Mouse (Mus musculus): ENCODE data around the gene Lcmt1. TPM values are rescaled to one million over a fixed set of nuclear protein-coding genes. Genes with fewer than 3 reads are reported as not detected.

The Lcmt1 gene
- polyA plus RNA-seq, 1 experiment from 2014 or later: 112 TPM

- WGBS: 51% methylated on average over 8 of the region's 8 CpGs
- H3K36me3 ChIP-seq (ENCODE audit: control insufficient read depth, insufficient read depth, low read length): no peaks in the 10 kb centered on the region
Measured at GRCm38 (mm10) chr7:123338351-123338750, 31.2 kb upstream of the Lcmt1 start.

GRCm38 (mm10) chr7:123341896-123342295, 27.7 kb upstream of the Lcmt1 start:
- 84% methylated on average over 5 of the region's 5 CpGs for WGBS
- ATAC-seq (ENCODE audit: low read depth): no peak
- H3K9ac ChIP-seq (replicated peaks; ENCODE audit: low read depth, low read length): no peak overlapping the region

More at GRCm38 (mm10) chr7:123338351-123338750, 31.2 kb upstream of the Lcmt1 start:
- no peaks in the 10 kb centered on the region for H3K27me3 ChIP-seq (ENCODE audit: control insufficient read depth, insufficient read depth, low read length)
- ATAC-seq (ENCODE audit: low read depth): no peak
- H3K27ac ChIP-seq (ENCODE audit: low read depth, low read length): no peak overlapping the region
- H3K9ac ChIP-seq (replicated peaks; ENCODE audit: low read depth, low read length): no peak overlapping the region
- no peak overlapping the region for H3K4me3 ChIP-seq (ENCODE audit: low read depth, low read length)
- H3K4me2 ChIP-seq (ENCODE audit: low read depth, low read length): no peak overlapping the region
- H3K4me1 ChIP-seq (ENCODE audit: control insufficient read depth, insufficient read depth, low read length): no peaks in the 10 kb centered on the region
- H3K9me3 ChIP-seq (ENCODE audit: control insufficient read depth, low read length): no peaks in the 10 kb centered on the region

GRCm38 (mm10) chr7:123344079-123344780, 25.4 kb upstream of the Lcmt1 start:
- H3K4me1 ChIP-seq (ENCODE audit: control insufficient read depth, insufficient read depth, low read length): no peaks in the 10 kb centered on the region
- H3K36me3 ChIP-seq (ENCODE audit: control insufficient read depth, insufficient read depth, low read length): no peaks in the 10 kb centered on the region
- 93% methylated on average over 5 of the region's 5 CpGs for WGBS
- H3K4me2 ChIP-seq (ENCODE audit: low read depth, low read length): no peak overlapping the region
- ATAC-seq (ENCODE audit: low read depth): no peak
- no peak overlapping the region for H3K4me3 ChIP-seq (ENCODE audit: low read depth, low read length)
- H3K9ac ChIP-seq (replicated peaks; ENCODE audit: low read depth, low read length): no peak overlapping the region
- H3K9me3 ChIP-seq (ENCODE audit: control insufficient read depth, low read length): no peaks in the 10 kb centered on the region
- no peaks in the 10 kb centered on the region for H3K27me3 ChIP-seq (ENCODE audit: control insufficient read depth, insufficient read depth, low read length)
- no peak overlapping the region for H3K27ac ChIP-seq (ENCODE audit: low read depth, low read length)

More at GRCm38 (mm10) chr7:123341896-123342295, 27.7 kb upstream of the Lcmt1 start:
- Histone ChIP-seq H3K27me3 (ENCODE audit: control insufficient read depth, insufficient read depth, low read length) (no peaks in the 10 kb centered on the region), H3K4me3 (ENCODE audit: low read depth, low read length) (no peak overlapping the region), H3K4me1 (ENCODE audit: control insufficient read depth, insufficient read depth, low read length) (no peaks in the 10 kb centered on the region), H3K27ac (ENCODE audit: low read depth, low read length) (no peak overlapping the region), H3K4me2 (ENCODE audit: low read depth, low read length) (no peak overlapping the region), H3K9me3 (ENCODE audit: control insufficient read depth, low read length) (no peaks in the 10 kb centered on the region), H3K36me3 (ENCODE audit: control insufficient read depth, insufficient read depth, low read length) (no peaks in the 10 kb centered on the region)

GRCm38 (mm10) chr7:123345041-123345544, 24.5 kb upstream of the Lcmt1 start:
- 86% methylated on average over 3 of the region's 3 CpGs for WGBS
- H3K4me3 ChIP-seq (ENCODE audit: low read depth, low read length): no peak overlapping the region
- no peak for ATAC-seq (ENCODE audit: low read depth)
- H3K4me2 ChIP-seq (ENCODE audit: low read depth, low read length): no peak overlapping the region
- H3K36me3 ChIP-seq (ENCODE audit: control insufficient read depth, insufficient read depth, low read length): no peaks in the 10 kb centered on the region
- H3K27me3 ChIP-seq (ENCODE audit: control insufficient read depth, insufficient read depth, low read length): no peaks in the 10 kb centered on the region
- no peaks in the 10 kb centered on the region for H3K9me3 ChIP-seq (ENCODE audit: control insufficient read depth, low read length)
- no peak overlapping the region for H3K9ac ChIP-seq (replicated peaks; ENCODE audit: low read depth, low read length)
- H3K4me1 ChIP-seq (ENCODE audit: control insufficient read depth, insufficient read depth, low read length): no peaks in the 10 kb centered on the region
- H3K27ac ChIP-seq (ENCODE audit: low read depth, low read length): no peak overlapping the region

- Histone ChIP-seq H3K36me3 (ENCODE audit: control insufficient read depth, insufficient read depth, low read length) (no peaks in the 10 kb centered on the region), H3K27me3 (ENCODE audit: control insufficient read depth, insufficient read depth, low read length) (no peaks in the 10 kb centered on the region), H3K9me3 (ENCODE audit: control insufficient read depth, low read length) (no peaks in the 10 kb centered on the region), H3K4me2 (ENCODE audit: low read depth, low read length) (no peak overlapping the region), H3K27ac (ENCODE audit: low read depth, low read length) (no peak overlapping the region), H3K4me1 (ENCODE audit: control insufficient read depth, insufficient read depth, low read length) (no peaks in the 10 kb centered on the region), H3K9ac (replicated peaks; ENCODE audit: low read depth, low read length) (no peak overlapping the region), H3K4me3 (ENCODE audit: low read depth, low read length) (no peak overlapping the region)
- 74% methylated on average over 7 of the region's 7 CpGs for WGBS
- no peak for ATAC-seq (ENCODE audit: low read depth)
Measured at GRCm38 (mm10) chr7:123346631-123347290, 22.8 kb upstream of the Lcmt1 start.

- 70% methylated on average over 11 of the region's 11 CpGs for WGBS
- no peaks in the 10 kb centered on the region for H3K27me3 ChIP-seq (ENCODE audit: control insufficient read depth, insufficient read depth, low read length)
- no peaks in the 10 kb centered on the region for H3K36me3 ChIP-seq (ENCODE audit: control insufficient read depth, insufficient read depth, low read length)
- no peak for ATAC-seq (ENCODE audit: low read depth)
- H3K27ac ChIP-seq (ENCODE audit: low read depth, low read length): no peak overlapping the region
- no peak overlapping the region for H3K9ac ChIP-seq (replicated peaks; ENCODE audit: low read depth, low read length)
- no peak overlapping the region for H3K4me3 ChIP-seq (ENCODE audit: low read depth, low read length)
- H3K4me1 ChIP-seq (ENCODE audit: control insufficient read depth, insufficient read depth, low read length): no peaks in the 10 kb centered on the region
- H3K9me3 ChIP-seq (ENCODE audit: control insufficient read depth, low read length): no peaks in the 10 kb centered on the region
- H3K4me2 ChIP-seq (ENCODE audit: low read depth, low read length): no peak overlapping the region
Measured at GRCm38 (mm10) chr7:123349813-123350212, 19.8 kb upstream of the Lcmt1 start.

GRCm38 (mm10) chr7:123350243-123350642, 19.3 kb upstream of the Lcmt1 start:
- H3K4me3 ChIP-seq (ENCODE audit: low read depth, low read length): no peak overlapping the region
- H3K27me3 ChIP-seq (ENCODE audit: control insufficient read depth, insufficient read depth, low read length): no peaks in the 10 kb centered on the region
- 77% methylated on average over 2 of the region's 2 CpGs for WGBS
- no peak overlapping the region for H3K4me2 ChIP-seq (ENCODE audit: low read depth, low read length)
- H3K4me1 ChIP-seq (ENCODE audit: control insufficient read depth, insufficient read depth, low read length): no peaks in the 10 kb centered on the region
- no peaks in the 10 kb centered on the region for H3K9me3 ChIP-seq (ENCODE audit: control insufficient read depth, low read length)
- H3K9ac ChIP-seq (replicated peaks; ENCODE audit: low read depth, low read length): no peak overlapping the region
- no peaks in the 10 kb centered on the region for H3K36me3 ChIP-seq (ENCODE audit: control insufficient read depth, insufficient read depth, low read length)
- no peak overlapping the region for H3K27ac ChIP-seq (ENCODE audit: low read depth, low read length)
- ATAC-seq (ENCODE audit: low read depth): no peak

GRCm38 (mm10) chr7:123353081-123353480, 16.5 kb upstream of the Lcmt1 start:
- H3K27me3 ChIP-seq (ENCODE audit: control insufficient read depth, insufficient read depth, low read length): no peaks in the 10 kb centered on the region
- H3K27ac ChIP-seq (ENCODE audit: low read depth, low read length): no peak overlapping the region
- no peaks in the 10 kb centered on the region for H3K4me1 ChIP-seq (ENCODE audit: control insufficient read depth, insufficient read depth, low read length)
- WGBS: 97% methylated on average over 4 of the region's 4 CpGs
- H3K9me3 ChIP-seq (ENCODE audit: control insufficient read depth, low read length): no peaks in the 10 kb centered on the region
- H3K4me3 ChIP-seq (ENCODE audit: low read depth, low read length): no peak overlapping the region
- H3K9ac ChIP-seq (replicated peaks; ENCODE audit: low read depth, low read length): no peak overlapping the region
- no peak overlapping the region for H3K4me2 ChIP-seq (ENCODE audit: low read depth, low read length)
- no peak for ATAC-seq (ENCODE audit: low read depth)
- no peaks in the 10 kb centered on the region for H3K36me3 ChIP-seq (ENCODE audit: control insufficient read depth, insufficient read depth, low read length)

GRCm38 (mm10) chr7:123353879-123354278, 15.7 kb upstream of the Lcmt1 start:
- H3K4me3 ChIP-seq (ENCODE audit: low read depth, low read length): no peak overlapping the region
- H3K4me1 ChIP-seq (ENCODE audit: control insufficient read depth, insufficient read depth, low read length): no peaks in the 10 kb centered on the region
- ATAC-seq (ENCODE audit: low read depth): no peak
- H3K27ac ChIP-seq (ENCODE audit: low read depth, low read length): no peak overlapping the region
- no peaks in the 10 kb centered on the region for H3K36me3 ChIP-seq (ENCODE audit: control insufficient read depth, insufficient read depth, low read length)
- no peak overlapping the region for H3K4me2 ChIP-seq (ENCODE audit: low read depth, low read length)
- H3K9ac ChIP-seq (replicated peaks; ENCODE audit: low read depth, low read length): no peak overlapping the region
- 87% methylated on average over 5 of the region's 5 CpGs for WGBS
- H3K9me3 ChIP-seq (ENCODE audit: control insufficient read depth, low read length): no peaks in the 10 kb centered on the region
- no peaks in the 10 kb centered on the region for H3K27me3 ChIP-seq (ENCODE audit: control insufficient read depth, insufficient read depth, low read length)

Data from neural tube, embryonic 14.5 days (tissue).